8 mouse cellular contexts compared by ENCODE assay signal in the genomic region with DNA sequence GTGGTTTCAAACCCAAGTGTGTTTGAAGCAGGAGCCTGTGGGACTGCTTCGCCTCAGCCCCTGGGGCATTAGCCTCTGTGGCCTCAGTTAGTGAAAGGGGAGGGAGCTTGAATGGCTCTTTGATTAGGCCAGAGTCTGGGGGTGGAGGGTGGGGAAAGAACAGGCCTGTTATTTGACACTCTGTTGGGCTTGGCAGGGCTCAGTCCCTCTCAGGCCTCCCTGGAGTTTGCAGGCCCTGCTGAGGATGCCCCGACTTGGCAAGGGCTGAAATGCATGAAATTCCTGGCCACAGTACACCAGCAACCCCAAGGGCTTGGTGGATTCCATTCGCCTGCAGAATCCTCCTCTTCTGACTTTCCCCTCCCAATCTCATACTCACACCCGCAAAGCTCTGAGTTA. TPM values are rescaled to one million over a fixed set of nuclear protein-coding genes. Genes with fewer than 3 reads are reported as not detected.
DNase-seq lines count a peak whose midpoint lies in the region; ATAC-seq and TF ChIP-seq lines count a peak whose summit lies in the region.

No protein-coding gene starts in this region.

- H3K27me3 ChIP-seq in Patski, result no peaks in the 10 kb centered on the region
- H3K27me3 ChIP-seq in cerebellum, adult 2 months (ENCODE audit: control insufficient read depth, insufficient read depth, low read length), result no peaks in the 10 kb centered on the region
- no peaks in the 10 kb centered on the region for H3K27me3 ChIP-seq in hindbrain, embryonic 13.5 days
- no peaks in the 10 kb centered on the region for H3K27me3 ChIP-seq in limb, embryonic 13.5 days
- H3K27me3 ChIP-seq in midbrain, embryonic 15.5 days (replicated peaks), result no peaks in the 10 kb centered on the region

- 30% methylated on average over 4 of the region's 4 CpGs for WGBS in cerebellum, adult 2 months
- WGBS in hindbrain, embryonic 13.5 days, result 4% methylated on average over 4 of the region's 4 CpGs
- 7% methylated on average over 4 of the region's 4 CpGs for WGBS in limb, embryonic 13.5 days
- 4% methylated on average over 4 of the region's 4 CpGs for WGBS in midbrain, embryonic 15.5 days

- no peaks in the 10 kb centered on the region for H3K36me3 ChIP-seq in hindbrain, embryonic 13.5 days
- H3K36me3 ChIP-seq in limb, embryonic 13.5 days, result no peaks in the 10 kb centered on the region
- H3K36me3 ChIP-seq in midbrain, embryonic 15.5 days (replicated peaks), result no peaks in the 10 kb centered on the region

- H3K4me1 ChIP-seq in cerebellum, adult 2 months (ENCODE audit: control insufficient read depth, insufficient read depth, low read length), result no peaks in the 10 kb centered on the region
- H3K4me1 ChIP-seq in hindbrain, embryonic 13.5 days (replicated peaks), result peaks cover 21% of the 10 kb centered on the region
- H3K4me1 ChIP-seq in limb, embryonic 13.5 days, result peaks cover 40% of the 10 kb centered on the region
- peaks cover 14% of the 10 kb centered on the region for H3K4me1 ChIP-seq in midbrain, embryonic 15.5 days

- ATAC-seq in Patski, result peak; percentile 97
- ATAC-seq in hindbrain, embryonic 13.5 days (ENCODE audit: low FRiP score), result peak; percentile 85
- peak; percentile 90 for ATAC-seq in limb, embryonic 13.5 days (ENCODE audit: low FRiP score, low read depth)
- peak; percentile 83 for ATAC-seq in midbrain, embryonic 15.5 days (replicated peaks)

- H3K27ac ChIP-seq in cerebellum, adult 2 months (ENCODE audit: insufficient read depth, low read length), result no peak overlapping the region
- peak overlapping the region; percentile 36; the same call in 1 of the 2 replicates for H3K27ac ChIP-seq in hindbrain, embryonic 13.5 days
- peak overlapping the region; percentile 90 for H3K27ac ChIP-seq in limb, embryonic 13.5 days
- H3K27ac ChIP-seq in midbrain, embryonic 15.5 days, result no peak overlapping the region

- H3K4me3 ChIP-seq in cerebellum, adult 2 months (replicated peaks; ENCODE audit: insufficient read depth, low read depth, low read length), result no peak overlapping the region
- H3K4me3 ChIP-seq in hindbrain, embryonic 13.5 days, result no peak overlapping the region
- no peak overlapping the region for H3K4me3 ChIP-seq in limb, embryonic 13.5 days
- no peak overlapping the region for H3K4me3 ChIP-seq in midbrain, embryonic 15.5 days

- no peak overlapping the region for H3K9ac ChIP-seq in hindbrain, embryonic 13.5 days
- H3K9ac ChIP-seq in limb, embryonic 13.5 days, result no peak overlapping the region
- H3K9ac ChIP-seq in midbrain, embryonic 15.5 days, result no peak overlapping the region

- TF ChIP-seq CTCF in Patski (IDR thresholded peaks at IDR 0.05), result no peak
- no peak for TF ChIP-seq CTCF in cerebellum, adult 2 months (IDR thresholded peaks at IDR 0.05; ENCODE audit: borderline replicate concordance, insufficient read depth, low read depth, low read length)

- H3K4me2 ChIP-seq in hindbrain, embryonic 13.5 days, result no peak overlapping the region
- H3K4me2 ChIP-seq in limb, embryonic 13.5 days (replicated peaks), result peak overlapping the region; percentile 21
- no peak overlapping the region for H3K4me2 ChIP-seq in midbrain, embryonic 15.5 days

- CTCF ChIA-PET in Patski (lab: Charles Lee), result interaction anchor here (0.7 to 4.1 kb wide), 8 partner anchors 12 to 574 kb away, joined by 3 to 30 read pairs (median 4); no protein-coding TSS in a partner anchor

- DNase-seq in Patski (ENCODE audit: low read depth, low spot score), result peak; percentile 99
- DNase-seq in cerebellum, adult 2 months, result peak; percentile 14 to 42
- DNase-seq in gastrocnemius, adult 18-20 months (ENCODE audit: low spot score), result peak; percentile 65
- no peak for DNase-seq in thymus, postnatal 10 days (ENCODE audit: low spot score in 2 of 2)
- no peak for DNase-seq in B cell, adult 2 months

- H3K9me3 ChIP-seq in hindbrain, embryonic 13.5 days, result no peaks in the 10 kb centered on the region
- H3K9me3 ChIP-seq in limb, embryonic 13.5 days, result peaks cover 6% of the 10 kb centered on the region; the same call in 1 of the 2 replicates
- H3K9me3 ChIP-seq in midbrain, embryonic 15.5 days, result no peaks in the 10 kb centered on the region

- no peak for TF ChIP-seq POLR2A in cerebellum, adult 2 months (IDR thresholded peaks at IDR 0.05; ENCODE audit: borderline replicate concordance, insufficient read depth, low read length)

- in situ Hi-C loops in Patski (cut with MboI; ENCODE audit: low pct_unique_long_range_greater_than_20kb), result no loop called here

- POLR2A ChIA-PET in Patski (lab: Charles Lee), result interaction anchor here (0.5 to 3.5 kb wide), 13 partner anchors 10 to 1150 kb away, joined by 3 to 42 read pairs (median 3); no protein-coding TSS in a partner anchor

RNA-seq across cellular contexts. Expression of gene Tlr1, which starts 55.3 kb away (rescaled TPM):
- polyA plus RNA-seq in Patski (2021), result 1.2 TPM
- polyA plus RNA-seq in cerebellum, adult 2 months (2012; rRNA removed), result 0.33 and 0.47 TPM in 2 replicates
- under 1 TPM in 1 of 2 experiments, not detected in 1; 0.28 TPM for total RNA-seq in gastrocnemius, adult 18-20 months (2021)
- polyA plus RNA-seq in hindbrain, embryonic 13.5 days (2015; fragmentation: Nextera tagmentation; extraction: Ambion mirVana), result 0.36 and 0.39 TPM in 2 replicates
- 0.64 and 1.4 TPM in 2 replicates for polyA plus RNA-seq in limb, embryonic 13.5 days (2015; fragmentation: Nextera tagmentation; extraction: Ambion mirVana)
- 0.60 and 0.75 TPM in 2 replicates for polyA plus RNA-seq in midbrain, embryonic 15.5 days (2015; fragmentation: Nextera tagmentation; extraction: Ambion mirVana)

Comparison
In these comparisons a context has a peak if more than half of its experiments do, and no peak if none do; other contexts are left out.
1. DNase-seq: peak in Patski (single experiment), cerebellum, adult 2 months (2 of 2) and gastrocnemius, adult 18-20 months (single experiment); none in thymus, postnatal 10 days (0 of 2) and B cell, adult 2 months (0 of 2).
2. H3K27ac ChIP-seq: peak in hindbrain, embryonic 13.5 days (single experiment) and limb, embryonic 13.5 days (single experiment); none in cerebellum, adult 2 months (single experiment) and midbrain, embryonic 15.5 days (single experiment).
3. Peak in every context shown above with its lines, with median percentiles within 50 percentile points of each other: ATAC-seq.